Mouse (Mus musculus): ENCODE results near the gene Leng8. TPM values are rescaled to one million over a fixed set of nuclear protein-coding genes. Genes with fewer than 3 reads are reported as not detected.

Gene Leng8
- polyA plus RNA-seq, 1 experiment from 2014 or later, result 77.4 TPM

DNA sequence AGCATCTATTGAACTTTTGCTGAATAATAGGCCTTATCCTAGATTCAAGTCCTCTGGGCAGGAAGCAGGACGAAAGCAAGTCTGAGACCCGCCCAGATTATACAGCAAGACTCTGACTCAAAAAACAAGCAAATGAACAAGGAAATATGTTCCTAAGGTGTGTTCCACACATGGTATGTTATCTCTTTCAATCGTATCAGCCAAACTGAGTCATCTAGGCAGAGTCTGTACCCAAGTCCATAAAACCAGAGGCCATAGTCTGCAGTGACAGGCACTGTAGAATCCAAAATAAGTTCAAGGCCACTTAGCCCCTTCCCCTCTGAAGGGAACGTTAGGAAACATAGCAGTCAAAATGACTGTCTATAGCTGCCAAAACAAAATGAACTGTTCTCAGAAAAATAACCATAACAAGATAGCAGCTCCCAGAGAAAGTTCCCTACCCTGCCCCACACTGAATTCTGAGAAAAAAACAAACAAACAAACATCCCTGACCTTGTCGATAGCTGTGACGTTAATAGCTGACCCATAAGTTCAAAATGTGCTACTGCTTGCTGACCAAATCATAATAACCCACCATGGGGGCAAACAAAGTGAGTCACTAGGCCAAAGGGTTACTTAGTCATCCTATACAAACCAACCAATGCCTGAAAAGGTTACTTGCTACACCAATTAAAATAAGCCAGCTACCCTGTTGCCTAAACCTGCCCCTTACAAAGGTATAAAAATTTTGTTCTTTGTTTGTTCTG, 33.5 kb downstream of the Leng8 start:
- Histone ChIP-seq H3K4me1 (peaks cover under 1% of the 10 kb centered on the region; the same call in 1 of the 2 replicates), H3K9me3 (replicated peaks) (no peaks in the 10 kb centered on the region), H3K9ac (replicated peaks) (no peak overlapping the region), H3K27ac (replicated peaks) (no peak overlapping the region), H3K27me3 (replicated peaks) (no peaks in the 10 kb centered on the region), H3K36me3 (no peaks in the 10 kb centered on the region), H3K4me2 (no peak overlapping the region), H3K4me3 (replicated peaks) (no peak overlapping the region)
- 87% methylated on average over 6 of the region's 6 CpGs for WGBS
- ATAC-seq (ENCODE audit: low FRiP score), result no peak

GRCm38 (mm10) chr7:4178438-4178837, 41.6 kb downstream of the Leng8 start:
- no peaks in the 10 kb centered on the region for H3K9me3 ChIP-seq (replicated peaks)
- no peak overlapping the region for H3K9ac ChIP-seq (replicated peaks)
- H3K36me3 ChIP-seq, result no peaks in the 10 kb centered on the region
- no peak overlapping the region for H3K4me3 ChIP-seq (replicated peaks)
- no peaks in the 10 kb centered on the region for H3K4me1 ChIP-seq
- WGBS, result 53% methylated on average over 3 of the region's 3 CpGs
- H3K27me3 ChIP-seq (replicated peaks), result no peaks in the 10 kb centered on the region
- no peak overlapping the region for H3K27ac ChIP-seq (replicated peaks)
- no peak overlapping the region for H3K4me2 ChIP-seq
- ATAC-seq (ENCODE audit: low FRiP score), result no peak

Other genes starting within 250 kb of the Leng8 start
- gene Gm14548, start 238.9 kb upstream of the Leng8 start, polyA plus RNA-seq (2015; fragmentation: Nextera tagmentation; extraction: Ambion mirVana), result 0.09 TPM in 1 of 2 replicates, not detected in the other
- gene Lilra6, start 221.5 kb upstream of the Leng8 start, polyA plus RNA-seq (2015; fragmentation: Nextera tagmentation; extraction: Ambion mirVana), result 0.32 TPM in 1 of 2 replicates, not detected in the other
- 3.5 and 4.6 TPM in 2 replicates for gene Lair1, start 73.8 kb upstream of the Leng8 start, polyA plus RNA-seq (2015; fragmentation: Nextera tagmentation; extraction: Ambion mirVana)
- 127 and 155 TPM in 2 replicates for gene Ttyh1, start 17.6 kb upstream of the Leng8 start, polyA plus RNA-seq (2015; fragmentation: Nextera tagmentation; extraction: Ambion mirVana)
- gene Leng9, start 13.3 kb downstream of the Leng8 start, polyA plus RNA-seq (2015; fragmentation: Nextera tagmentation; extraction: Ambion mirVana), result 6.6 TPM in 2 replicates
- 7.9 and 15.5 TPM in 2 replicates for gene Cdc42ep5, start 27.8 kb downstream of the Leng8 start, polyA plus RNA-seq (2015; fragmentation: Nextera tagmentation; extraction: Ambion mirVana)
- gene Lilra5, start 100.7 kb downstream of the Leng8 start, polyA plus RNA-seq (2015; fragmentation: Nextera tagmentation; extraction: Ambion mirVana), result 0.14 TPM in 1 of 2 replicates, not detected in the other
- 0.19 TPM in 1 of 2 replicates, not detected in the other for gene Ncr1, start 200.7 kb downstream of the Leng8 start, polyA plus RNA-seq (2015; fragmentation: Nextera tagmentation; extraction: Ambion mirVana)

Measured in neural tube, embryonic 15.5 days (tissue).